Mouse (Mus musculus) C2C12 (cell line): ENCODE measurements around the gene Abcc3. TPM values are rescaled to one million over a fixed set of nuclear protein-coding genes. Genes with fewer than 3 reads are reported as not detected.

ENCODE experiments used
- H3K27me3 ChIP-seq: one replicate; pipeline ENCODE4 v1.6.1; 2011; ENCODE audit not compliant: control insufficient read depth, insufficient read depth, insufficient read length
- H3K36me3 ChIP-seq: one replicate; pipeline ENCODE4 v1.6.1; 2011; ENCODE audit not compliant: control insufficient read depth, insufficient read depth
- H3K4me3 ChIP-seq: one replicate; pipeline ENCODE4 v1.5.1; 2011; ENCODE audit warnings: mild to moderate bottlenecking, control low read depth; ENCODE audit not compliant: poor library complexity, insufficient read depth, severe bottlenecking
- H3K79me2 ChIP-seq: one replicate; pipeline ENCODE4 v1.6.1; 2011; ENCODE audit not compliant: control insufficient read depth, insufficient read depth
- H3K79me3 ChIP-seq: one replicate; pipeline ENCODE4 v1.6.1; 2011; ENCODE audit warnings: low read depth, control low read depth
- H3ac ChIP-seq: one replicate; pipeline ENCODE3; 2011; ENCODE audit warnings: low read depth; ENCODE audit not compliant: control insufficient read depth, insufficient read length
- CEBPB ChIP-seq: IDR thresholded peaks from one replicate; pipeline ENCODE4 v1.6.1; 2011; ENCODE audit warnings: low read depth, mild to moderate bottlenecking, control low read depth, moderate library complexity
- CTCF ChIP-seq: IDR thresholded peaks from one replicate; pipeline ENCODE4 v1.5.1; 2011; ENCODE audit not compliant: control insufficient read depth, insufficient read depth, insufficient read length
- FOSL1 ChIP-seq: IDR thresholded peaks from one replicate; pipeline ENCODE4 v1.8.0; 2011; ENCODE audit warnings: mild to moderate bottlenecking, low read length; ENCODE audit not compliant: poor library complexity, insufficient read depth, severe bottlenecking
- MAX ChIP-seq: IDR thresholded peaks from one replicate; pipeline ENCODE4 v1.6.1; 2011; ENCODE audit warnings: mild to moderate bottlenecking, control low read depth
- MYOD1 ChIP-seq: IDR thresholded peaks from one replicate; pipeline ENCODE4 v1.6.1; 2011; ENCODE audit warnings: low read depth; ENCODE audit not compliant: control insufficient read depth, insufficient read length
- MYOG ChIP-seq: IDR thresholded peaks from one replicate; pipeline ENCODE4 v1.6.1; 2011; ENCODE audit not compliant: control insufficient read depth, insufficient read length; ENCODE audit errors: extremely low read depth
- USF1 ChIP-seq: IDR thresholded peaks from one replicate; pipeline ENCODE4 v1.6.1; 2011; ENCODE audit warnings: low read depth, mild to moderate bottlenecking, control low read depth, moderate library complexity
- polyA plus RNA-seq: library from polyadenylated mRNA; unstranded; fragments of >200 nt; fragmentation: generic; extraction: Trizol; gene quantifications from one replicate; pipeline ENCODE4 v1.2.1, GENCODE M21; 2012; ENCODE audit warnings: missing spikeins

The Abcc3 gene
- polyA plus RNA-seq, 1 experiment: 0.41 TPM

DNA sequence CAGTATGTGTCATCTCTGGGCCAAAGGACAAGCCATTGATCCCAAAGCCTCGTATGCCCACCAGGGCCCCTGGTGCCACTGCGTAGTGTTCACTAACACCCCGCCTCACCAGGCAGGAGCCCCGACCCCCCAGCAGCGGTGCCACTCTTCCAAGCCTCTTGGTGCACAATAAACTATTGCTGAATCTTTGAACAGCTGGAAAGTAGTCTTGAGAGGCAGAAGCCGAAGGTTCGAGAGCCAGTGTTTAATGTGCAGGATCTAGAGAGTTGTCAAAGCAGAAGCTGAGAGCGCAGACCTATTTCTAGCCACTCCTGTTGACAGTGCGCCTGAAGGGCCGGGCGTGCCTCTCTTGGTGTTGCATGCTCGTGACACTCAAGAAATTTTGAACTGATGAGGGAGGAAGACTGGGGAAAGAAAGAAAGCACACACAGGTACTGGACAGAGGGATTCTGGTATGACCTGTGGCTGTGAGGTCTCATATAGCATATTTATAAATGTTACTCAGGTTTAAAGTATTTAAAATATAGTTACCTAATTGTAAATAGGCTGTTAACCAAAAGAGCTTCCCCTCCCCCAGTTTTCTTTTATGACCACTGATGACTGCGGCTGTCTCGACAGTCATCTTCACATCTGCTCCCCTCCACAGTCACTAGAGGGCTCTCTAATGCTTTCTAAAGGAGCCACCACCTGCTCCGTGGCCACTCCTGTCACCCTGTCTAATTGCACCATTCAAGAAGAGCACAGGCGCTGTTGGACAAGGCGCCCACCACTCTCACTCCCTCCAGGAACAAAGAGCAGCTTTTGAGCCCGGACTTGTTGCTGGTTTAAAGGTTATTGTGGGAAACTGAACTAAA, 52.8 kb downstream of the Abcc3 start:
- Histone ChIP-seq H3K27me3 (no peaks in the 10 kb centered on the region), H3ac (no peak overlapping the region), H3K36me3 (peaks cover 53% of the 10 kb centered on the region), H3K79me2 (no peaks in the 10 kb centered on the region), H3K79me3 (no peaks in the 10 kb centered on the region), H3K4me3 (no peak overlapping the region)
- TF ChIP-seq CEBPB (no peak), MAX (no peak), CTCF (peak; percentile 32), MYOD1 (no peak), MYOG (no peak)

DNA sequence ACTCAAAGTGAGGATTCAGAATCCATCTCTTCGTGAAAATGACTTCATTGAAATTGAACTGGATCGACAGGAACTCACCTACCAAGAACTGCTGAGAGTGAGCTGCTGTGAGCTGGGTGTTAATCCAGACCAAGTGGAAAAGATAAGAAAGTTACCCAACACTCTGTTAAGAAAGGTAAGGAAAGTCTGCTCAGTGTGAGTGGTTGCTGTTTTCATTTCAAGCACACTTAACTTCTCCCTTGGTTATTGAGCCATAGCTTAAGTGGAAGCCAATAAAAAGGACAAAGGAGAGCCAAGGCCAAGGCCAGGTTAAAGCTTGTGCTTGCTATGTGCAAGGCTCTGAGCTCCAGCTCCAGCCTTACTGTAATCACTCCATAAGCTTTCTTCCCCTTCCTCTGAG, 54.5 kb downstream of the Abcc3 start:
- peaks cover 62% of the 10 kb centered on the region for H3K36me3 ChIP-seq
- peaks cover 6% of the 10 kb centered on the region for H3K79me2 ChIP-seq
- no peak overlapping the region for H3ac ChIP-seq

DNA sequence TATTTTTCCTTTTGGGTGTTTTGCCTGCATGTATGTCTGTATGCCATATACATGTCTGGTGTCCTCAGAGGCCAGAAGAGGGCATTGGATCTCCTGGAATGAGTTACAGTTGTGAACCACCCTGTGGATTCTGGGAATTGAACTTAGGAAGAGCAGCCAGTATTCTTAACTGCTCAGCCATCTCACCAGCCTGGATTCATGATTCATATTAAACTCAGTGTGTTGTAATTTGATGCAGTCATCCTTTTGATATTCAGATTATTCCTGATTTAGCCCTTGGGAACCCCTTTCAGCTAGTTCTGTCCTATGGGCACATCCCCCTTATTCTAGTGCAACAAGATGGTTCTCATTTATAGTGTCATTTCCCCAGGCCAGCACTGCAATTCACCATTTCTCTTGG, 56.2 kb downstream of the Abcc3 start:
- TF ChIP-seq USF1 (no peak), MYOG (no peak), MYOD1 (no peak), FOSL1 (no peak), CTCF (no peak), CEBPB (no peak), MAX (no peak)
- Histone ChIP-seq H3K4me3 (no peak overlapping the region), H3K36me3 (peaks cover 61% of the 10 kb centered on the region)

More for the DNA sequence above, 54.5 kb downstream of the Abcc3 start:
- Histone ChIP-seq H3K79me3 (peaks cover 3% of the 10 kb centered on the region), H3K4me3 (no peak overlapping the region), H3K27me3 (no peaks in the 10 kb centered on the region)
- TF ChIP-seq MAX: no peak
- TF ChIP-seq CEBPB: no peak
- no peak for TF ChIP-seq USF1
- TF ChIP-seq FOSL1: no peak
- no peak for TF ChIP-seq MYOG
- no peak for TF ChIP-seq MYOD1
- no peak for TF ChIP-seq CTCF

DNA sequence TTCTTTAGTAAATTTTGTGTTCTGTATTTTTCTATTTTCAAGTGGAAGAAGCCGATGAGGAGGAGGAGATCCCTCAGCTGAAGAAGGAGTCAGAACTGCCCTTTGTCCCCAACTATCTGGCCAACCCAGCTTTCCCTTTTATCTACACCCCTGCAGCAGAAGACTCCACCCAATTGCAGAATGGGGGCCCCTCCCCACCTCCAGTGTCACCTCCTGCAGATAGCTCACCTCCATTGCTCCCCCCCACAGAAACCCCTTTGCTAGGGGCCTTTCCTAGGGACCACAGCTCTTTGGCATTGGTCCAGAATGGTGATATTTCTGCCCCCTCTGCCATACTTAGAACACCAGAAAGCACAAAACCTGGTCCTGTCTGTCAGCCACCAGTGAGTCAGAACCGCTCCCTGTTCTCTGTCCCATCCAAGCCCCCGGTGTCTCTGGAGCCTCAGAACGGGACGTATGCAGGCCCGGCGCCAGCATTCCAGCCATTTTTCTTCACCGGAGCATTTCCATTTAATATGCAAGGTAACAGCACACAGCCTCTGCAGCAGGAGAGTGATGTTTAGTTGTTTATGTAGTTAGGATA, 58.3 kb downstream of the Abcc3 start:
- H3K27me3 ChIP-seq: no peaks in the 10 kb centered on the region
- peaks cover 45% of the 10 kb centered on the region for H3K79me2 ChIP-seq
- TF ChIP-seq CEBPB (no peak), MYOD1 (peak; percentile 93)
- peaks cover 22% of the 10 kb centered on the region for H3K79me3 ChIP-seq
- no peak overlapping the region for H3K4me3 ChIP-seq
- no peak overlapping the region for H3ac ChIP-seq
- H3K36me3 ChIP-seq: peaks cover 46% of the 10 kb centered on the region

More for the DNA sequence above, 56.2 kb downstream of the Abcc3 start:
- Histone ChIP-seq H3ac (no peak overlapping the region), H3K79me3 (peaks cover 11% of the 10 kb centered on the region), H3K27me3 (no peaks in the 10 kb centered on the region), H3K79me2 (peaks cover 24% of the 10 kb centered on the region)

DNA sequence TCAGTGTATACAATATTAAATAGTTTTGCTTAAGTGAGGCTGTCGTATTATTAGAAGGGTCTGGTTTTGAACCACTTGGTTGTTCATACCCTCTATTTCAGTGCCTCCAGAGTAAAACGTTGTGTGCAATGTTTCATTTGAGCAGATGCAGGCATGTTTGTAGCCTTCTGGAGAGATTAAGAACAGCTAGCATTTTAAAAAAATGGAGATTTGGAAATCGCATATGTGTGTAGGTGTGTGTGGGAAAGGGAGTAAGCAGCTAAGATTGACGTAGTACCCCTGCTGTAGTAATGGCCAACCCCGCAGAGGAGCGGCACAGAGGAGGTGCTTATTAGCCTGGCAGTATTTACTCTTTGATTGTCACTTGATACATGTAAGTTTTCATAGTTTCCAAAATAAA, 60.1 kb downstream of the Abcc3 start:
- Histone ChIP-seq H3K36me3 (peaks cover 29% of the 10 kb centered on the region), H3K79me2 (peaks cover 60% of the 10 kb centered on the region), H3K79me3 (peaks cover 22% of the 10 kb centered on the region), H3ac (no peak overlapping the region), H3K4me3 (no peak overlapping the region), H3K27me3 (no peaks in the 10 kb centered on the region)
- TF ChIP-seq MAX (no peak), USF1 (no peak), MYOG (no peak), CTCF (no peak), CEBPB (no peak), MYOD1 (no peak), FOSL1 (no peak)

DNA sequence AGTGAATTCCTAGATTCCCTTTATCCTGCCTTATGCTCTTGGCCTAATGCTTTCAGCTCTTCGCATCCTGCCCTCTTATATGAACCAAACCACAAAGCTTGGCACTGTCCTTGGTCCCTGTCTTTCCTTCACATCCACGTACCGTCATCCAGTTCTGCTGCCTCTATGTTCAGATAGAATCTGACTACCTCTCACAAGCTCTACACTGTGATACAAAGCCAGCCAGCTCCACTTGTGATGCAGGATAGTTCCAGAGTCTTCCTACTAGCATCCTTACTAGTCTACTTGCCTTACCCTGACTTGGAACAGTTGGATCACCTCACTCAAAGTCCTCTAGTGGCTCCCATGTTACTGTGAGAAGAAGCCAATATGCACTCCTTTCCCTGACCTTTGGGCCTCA, 62.6 kb downstream of the Abcc3 start:
- H3K4me3 ChIP-seq: no peak overlapping the region
- peaks cover 16% of the 10 kb centered on the region for H3K36me3 ChIP-seq
- peaks cover 60% of the 10 kb centered on the region for H3K79me2 ChIP-seq
- H3K27me3 ChIP-seq: no peaks in the 10 kb centered on the region
- H3K79me3 ChIP-seq: peaks cover 22% of the 10 kb centered on the region
- TF ChIP-seq CTCF (no peak), MAX (no peak), CEBPB (no peak), MYOD1 (no peak), USF1 (no peak), FOSL1 (no peak), MYOG (no peak)
- no peak overlapping the region for H3ac ChIP-seq
